ENCODE assay signal across 11 mouse cellular contexts in the genomic region with DNA sequence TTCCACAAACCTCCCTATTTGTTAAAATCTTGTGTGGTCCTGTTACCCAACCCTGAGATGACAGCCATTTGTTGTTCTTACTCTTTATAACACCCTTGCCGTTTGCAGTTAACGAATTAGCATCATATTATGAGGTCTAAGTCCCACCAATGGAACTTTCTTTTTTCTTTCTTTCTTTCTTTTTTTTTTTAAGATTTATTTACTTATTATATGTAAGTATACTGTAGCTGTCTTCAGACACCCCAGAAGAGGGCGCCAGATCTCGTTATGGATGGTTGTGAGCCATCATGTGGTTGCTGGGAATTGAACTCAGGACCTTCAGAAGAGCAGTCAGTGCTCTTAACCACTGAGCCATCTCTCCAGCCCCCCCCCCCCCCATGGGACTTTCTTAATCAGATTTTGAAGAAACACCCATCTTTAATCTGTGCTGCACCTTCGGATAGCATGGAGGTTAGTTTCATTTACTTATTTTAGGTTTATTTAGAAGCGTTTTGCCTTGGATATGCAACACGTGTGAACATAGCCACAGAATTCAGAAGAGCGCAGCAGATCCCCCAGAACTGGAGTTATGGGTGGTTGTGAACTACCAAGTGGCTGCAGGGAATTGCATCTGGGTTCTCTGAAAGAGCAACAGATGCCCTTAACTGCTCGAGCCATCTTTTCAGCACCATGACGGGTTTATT. TPM values are rescaled to one million over a fixed set of nuclear protein-coding genes. Genes with fewer than 3 reads are reported as not detected.
DNase-seq lines count a peak whose midpoint lies in the region; ATAC-seq lines count a peak whose summit lies in the region.
"Had no signal": no experiment of that assay in that cellular context is flagged by ENCODE, and none has a peak within 500 bp of the region (broad histone marks: within the 10 kb centered on the region; RNA-seq: fewer than 3 reads in every experiment).

No protein-coding gene starts in this region.

- peak overlapping the region; percentile 91 for H3K4me2 ChIP-seq in liver, embryonic 11.5 days
- H3K4me2 ChIP-seq in hindbrain, embryonic 16.5 days (ENCODE audit: low read length), result peak overlapping the region; percentile 66

- H3K9ac ChIP-seq in liver, embryonic 11.5 days (ENCODE audit: low read depth, low read length), result no peak overlapping the region; the same call in 1 of the 2 replicates
- no peak overlapping the region for H3K9ac ChIP-seq in hindbrain, embryonic 16.5 days (ENCODE audit: low read depth, low read length)

- no peak overlapping the region; the same call in 1 of the 2 replicates for H3K4me3 ChIP-seq in liver, embryonic 11.5 days (ENCODE audit: low read depth, low read length)
- H3K4me3 ChIP-seq in hindbrain, embryonic 16.5 days (ENCODE audit: low read length), result no peak overlapping the region; the same call in 1 of the 2 replicates

- H3K27ac ChIP-seq in liver, embryonic 11.5 days (ENCODE audit: low read depth, low read length), result no peak overlapping the region; the same call in 1 of the 2 replicates
- H3K27ac ChIP-seq in hindbrain, embryonic 16.5 days (ENCODE audit: low read depth, low read length), result peak overlapping the region; percentile 92

- H3K4me1 ChIP-seq in liver, embryonic 11.5 days (replicated peaks; ENCODE audit: control insufficient read depth, insufficient read depth, low read length), result peaks cover 10% of the 10 kb centered on the region
- H3K4me1 ChIP-seq in hindbrain, embryonic 16.5 days (ENCODE audit: control insufficient read depth, insufficient read depth, low read depth, low read length), result peaks cover 9% of the 10 kb centered on the region

- DNase-seq in liver, embryonic 11.5 days (ENCODE audit: low spot score), result no peak
- no peak for DNase-seq in liver
- DNase-seq in c-Kit-positive CD71-positive TER-119-negative erythroid progenitor cells, embryonic 14.5 days (ENCODE audit: low read depth), result peak; percentile 16
- DNase-seq in naive thymus-derived CD4-positive, alpha-beta T cell, adult 2 months (ENCODE audit: low read depth), result peak; percentile 28
- DNase-seq in adrenal gland, postnatal 36 days, result no peak
- DNase-seq: adrenal gland, postnatal 14 days; kidney, postnatal 10 days; thymus, postnatal 25 days had no signal

- ATAC-seq in liver, embryonic 11.5 days (replicated peaks; ENCODE audit: low FRiP score), result no peak
- no peak for ATAC-seq in hindbrain, embryonic 16.5 days
- ATAC-seq in megakaryocyte progenitor cell, adult 5-6 weeks (replicated peaks; ENCODE audit: poor library complexity), result no peak
- no peak for ATAC-seq in granulocyte monocyte progenitor cell, adult 5-6 weeks (replicated peaks; ENCODE audit: poor library complexity, severe bottlenecking)

- H3K36me3 ChIP-seq in liver, embryonic 11.5 days (ENCODE audit: control insufficient read depth, insufficient read depth, low read length), result peaks cover 3% of the 10 kb centered on the region
- H3K36me3 ChIP-seq in hindbrain, embryonic 16.5 days (ENCODE audit: control insufficient read depth, insufficient read depth, low read length), result no peaks in the 10 kb centered on the region

- H3K27me3 ChIP-seq in liver, embryonic 11.5 days (replicated peaks; ENCODE audit: control insufficient read depth, insufficient read depth, low read length), result no peaks in the 10 kb centered on the region
- H3K27me3 ChIP-seq in hindbrain, embryonic 16.5 days (replicated peaks; ENCODE audit: control insufficient read depth, insufficient read depth, low read length), result no peaks in the 10 kb centered on the region

- WGBS in liver, embryonic 11.5 days, result 78% methylated on average over 10 of the region's 10 CpGs
- WGBS in hindbrain, embryonic 16.5 days, result 86% methylated on average over 10 of the region's 10 CpGs

- H3K9me3 ChIP-seq in liver, embryonic 11.5 days (ENCODE audit: control insufficient read depth, low read length), result no peaks in the 10 kb centered on the region
- H3K9me3 ChIP-seq in hindbrain, embryonic 16.5 days (ENCODE audit: control insufficient read depth, low read length), result no peaks in the 10 kb centered on the region

RNA-seq across cellular contexts. Expression of gene Adi1, which starts 0.9 kb away (rescaled TPM):
- polyA plus RNA-seq in liver, embryonic 11.5 days (2014; fragmentation: Nextera tagmentation; extraction: Ambion mirVana), result 80.0 and 91.4 TPM in 2 replicates
- 28.6 and 32.1 TPM in 2 replicates for polyA plus RNA-seq in hindbrain, embryonic 16.5 days (2015; fragmentation: Nextera tagmentation; extraction: Ambion mirVana)
- 10 to 100 TPM; 66.5 to 84.0 TPM for total RNA-seq in adrenal gland, postnatal 36 days (2021)
- 125 and 137 TPM in 2 replicates for total RNA-seq in megakaryocyte progenitor cell, adult 5-6 weeks (2015)
- 26.7 and 32.3 TPM in 2 replicates for total RNA-seq in megakaryocyte progenitor cell, adult 5-6 weeks (2017)
- total RNA-seq in granulocyte monocyte progenitor cell, adult 5-6 weeks (2014; fragmentation: Nextera tagmentation), result 103 and 113 TPM in 2 replicates
- 34.1 and 43.9 TPM in 2 replicates for total RNA-seq in granulocyte monocyte progenitor cell, adult 5-6 weeks (2017)

RNA-seq across cellular contexts. Expression of gene Rnaseh1, which starts 24.8 kb away (rescaled TPM):
- polyA plus RNA-seq in liver, embryonic 11.5 days (2014; fragmentation: Nextera tagmentation; extraction: Ambion mirVana), result 28.7 and 30.8 TPM in 2 replicates
- polyA plus RNA-seq in hindbrain, embryonic 16.5 days (2015; fragmentation: Nextera tagmentation; extraction: Ambion mirVana), result 22.7 and 23.0 TPM in 2 replicates
- 10 to 100 TPM; 13.8 to 16.7 TPM for total RNA-seq in adrenal gland, postnatal 36 days (2021)
- 29.7 and 29.9 TPM in 2 replicates for total RNA-seq in megakaryocyte progenitor cell, adult 5-6 weeks (2015)
- total RNA-seq in megakaryocyte progenitor cell, adult 5-6 weeks (2017), result 25.7 and 31.9 TPM in 2 replicates
- 31.3 and 37.1 TPM in 2 replicates for total RNA-seq in granulocyte monocyte progenitor cell, adult 5-6 weeks (2014; fragmentation: Nextera tagmentation)
- 26.2 and 33.5 TPM in 2 replicates for total RNA-seq in granulocyte monocyte progenitor cell, adult 5-6 weeks (2017)

RNA-seq across cellular contexts. Expression of gene Rps7, which starts 38.4 kb away (rescaled TPM):
- polyA plus RNA-seq in liver, embryonic 11.5 days (2014; fragmentation: Nextera tagmentation; extraction: Ambion mirVana), result 1,023 and 1,028 TPM in 2 replicates
- 315 and 319 TPM in 2 replicates for polyA plus RNA-seq in hindbrain, embryonic 16.5 days (2015; fragmentation: Nextera tagmentation; extraction: Ambion mirVana)
- 100 to 1,000 TPM; 436 to 474 TPM for total RNA-seq in adrenal gland, postnatal 36 days (2021)
- total RNA-seq in megakaryocyte progenitor cell, adult 5-6 weeks (2015), result 2,571 and 2,731 TPM in 2 replicates
- 4,806 and 4,883 TPM in 2 replicates for total RNA-seq in megakaryocyte progenitor cell, adult 5-6 weeks (2017)
- 3,179 and 3,718 TPM in 2 replicates for total RNA-seq in granulocyte monocyte progenitor cell, adult 5-6 weeks (2014; fragmentation: Nextera tagmentation)
- 5,371 and 5,776 TPM in 2 replicates for total RNA-seq in granulocyte monocyte progenitor cell, adult 5-6 weeks (2017)

RNA-seq across cellular contexts. Expression of gene Colec11, which starts 51.0 kb away (rescaled TPM):
- 24.2 and 24.3 TPM in 2 replicates for polyA plus RNA-seq in liver, embryonic 11.5 days (2014; fragmentation: Nextera tagmentation; extraction: Ambion mirVana)
- 1.4 and 1.6 TPM in 2 replicates for polyA plus RNA-seq in hindbrain, embryonic 16.5 days (2015; fragmentation: Nextera tagmentation; extraction: Ambion mirVana)
- total RNA-seq in adrenal gland, postnatal 36 days (2021), result 1 to 10 TPM; 4.2 to 4.4 TPM
- not detected in 2 replicates for total RNA-seq in megakaryocyte progenitor cell, adult 5-6 weeks (2015)
- total RNA-seq in megakaryocyte progenitor cell, adult 5-6 weeks (2017), result 0.17 and 0.95 TPM in 2 replicates
- total RNA-seq in granulocyte monocyte progenitor cell, adult 5-6 weeks (2014; fragmentation: Nextera tagmentation), result not detected in 2 replicates
- 0.62 TPM in 1 of 2 replicates, not detected in the other for total RNA-seq in granulocyte monocyte progenitor cell, adult 5-6 weeks (2017)

Comparison
In these comparisons a context has a peak if more than half of its experiments do, and no peak if none do; other contexts are left out.
1. DNase-seq: peak in c-Kit-positive CD71-positive TER-119-negative erythroid progenitor cells, embryonic 14.5 days (single experiment) and naive thymus-derived CD4-positive, alpha-beta T cell, adult 2 months (single experiment); none in liver, embryonic 11.5 days (single experiment), liver (single experiment) and adrenal gland, postnatal 36 days (0 of 2).
2. RNA of gene Rps7, which starts 38.4 kb away (total RNA-seq): 3,179 to 5,776 TPM in granulocyte monocyte progenitor cell, adult 5-6 weeks and 2,571 to 4,883 TPM in megakaryocyte progenitor cell, adult 5-6 weeks; 436 to 474 TPM in adrenal gland, postnatal 36 days; every median in the first group is over 4 times any median in the second.